Mouse (Mus musculus): ENCODE data around the gene Eefsec. TPM values are rescaled to one million over a fixed set of nuclear protein-coding genes. Genes with fewer than 3 reads are reported as not detected.

Gene Eefsec
- polyA plus RNA-seq, 1 experiment from 2014 or later, result 15.3 TPM

DNA sequence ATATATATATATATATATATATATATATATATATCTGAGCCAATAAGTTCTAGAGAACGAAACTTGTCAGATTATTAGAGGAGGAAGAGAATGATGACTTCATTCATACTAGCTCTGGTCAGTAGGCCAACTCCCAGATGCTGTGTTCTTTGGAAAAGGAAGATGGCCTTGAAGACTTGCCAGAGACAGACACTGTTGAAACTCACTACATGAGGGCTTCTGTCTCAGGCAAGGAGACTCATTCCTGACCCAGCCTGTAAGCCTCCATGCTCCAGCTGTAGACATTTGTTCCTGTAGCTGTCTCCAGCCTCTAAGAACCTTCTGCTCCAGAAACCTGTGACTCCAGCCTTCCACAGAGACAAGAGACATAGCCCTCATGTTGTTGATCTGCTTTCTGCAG, 85.2 kb downstream of the Eefsec start:
- no peaks in the 10 kb centered on the region for H3K9me3 ChIP-seq (replicated peaks; ENCODE audit: control insufficient read depth, low read length)
- no peak overlapping the region for H3K4me2 ChIP-seq (ENCODE audit: low read depth, low read length)
- no peak overlapping the region for H3K4me3 ChIP-seq (ENCODE audit: low read depth, low read length)
- H3K36me3 ChIP-seq (ENCODE audit: control insufficient read depth, insufficient read depth), result no peaks in the 10 kb centered on the region
- no peaks in the 10 kb centered on the region for H3K4me1 ChIP-seq (ENCODE audit: control insufficient read depth, low read depth, low read length)
- no peak for ATAC-seq (ENCODE audit: low read depth)
- H3K9ac ChIP-seq (ENCODE audit: low read depth, low read length), result no peak overlapping the region
- no peaks in the 10 kb centered on the region for H3K27me3 ChIP-seq (ENCODE audit: control insufficient read depth, insufficient read depth, low read depth, low read length)
- no peak overlapping the region for H3K27ac ChIP-seq (ENCODE audit: low read length)
- WGBS (ENCODE audit: insufficient replicate concordance), result 69% methylated on average over 1 of the region's 1 CpGs

GRCm38 (mm10) chr6:88358210-88358609, 88.1 kb downstream of the Eefsec start:
- Histone ChIP-seq H3K9ac (ENCODE audit: low read depth, low read length) (no peak overlapping the region), H3K9me3 (replicated peaks; ENCODE audit: control insufficient read depth, low read length) (no peaks in the 10 kb centered on the region), H3K4me3 (ENCODE audit: low read depth, low read length) (no peak overlapping the region), H3K4me2 (ENCODE audit: low read depth, low read length) (no peak overlapping the region), H3K27me3 (ENCODE audit: control insufficient read depth, insufficient read depth, low read depth, low read length) (no peaks in the 10 kb centered on the region), H3K36me3 (ENCODE audit: control insufficient read depth, insufficient read depth) (no peaks in the 10 kb centered on the region), H3K27ac (ENCODE audit: low read length) (no peak overlapping the region), H3K4me1 (ENCODE audit: control insufficient read depth, low read depth, low read length) (no peaks in the 10 kb centered on the region)
- ATAC-seq (ENCODE audit: low read depth), result no peak

DNA sequence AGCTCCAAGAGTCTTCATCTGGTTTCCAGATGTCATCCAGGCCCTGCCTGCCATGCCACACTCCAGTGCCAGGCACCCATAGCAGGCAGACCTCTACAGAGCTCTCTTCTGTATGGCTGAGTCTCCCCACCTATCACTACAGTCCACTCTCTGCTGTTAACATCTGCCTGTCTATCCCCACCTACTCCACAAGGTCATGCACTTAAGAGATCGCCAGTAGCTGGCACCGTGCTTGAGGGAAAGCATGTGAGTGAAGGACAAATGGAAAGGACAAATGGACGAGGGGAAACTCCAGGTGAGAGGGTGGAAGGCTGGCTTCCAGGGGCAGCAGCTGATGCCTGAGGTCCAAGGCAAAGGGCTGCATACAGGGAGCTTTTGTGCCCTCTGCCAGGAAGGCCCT, 90.5 kb downstream of the Eefsec start:
- Histone ChIP-seq H3K4me1 (ENCODE audit: control insufficient read depth, low read depth, low read length) (no peaks in the 10 kb centered on the region), H3K4me2 (ENCODE audit: low read depth, low read length) (no peak overlapping the region), H3K36me3 (ENCODE audit: control insufficient read depth, insufficient read depth) (no peaks in the 10 kb centered on the region), H3K9me3 (replicated peaks; ENCODE audit: control insufficient read depth, low read length) (no peaks in the 10 kb centered on the region), H3K4me3 (ENCODE audit: low read depth, low read length) (no peak overlapping the region), H3K27ac (ENCODE audit: low read length) (no peak overlapping the region), H3K9ac (ENCODE audit: low read depth, low read length) (no peak overlapping the region), H3K27me3 (ENCODE audit: control insufficient read depth, insufficient read depth, low read depth, low read length) (no peaks in the 10 kb centered on the region)
- WGBS (ENCODE audit: insufficient replicate concordance), result 55% methylated on average over 3 of the region's 3 CpGs
- ATAC-seq (ENCODE audit: low read depth), result no peak

DNA sequence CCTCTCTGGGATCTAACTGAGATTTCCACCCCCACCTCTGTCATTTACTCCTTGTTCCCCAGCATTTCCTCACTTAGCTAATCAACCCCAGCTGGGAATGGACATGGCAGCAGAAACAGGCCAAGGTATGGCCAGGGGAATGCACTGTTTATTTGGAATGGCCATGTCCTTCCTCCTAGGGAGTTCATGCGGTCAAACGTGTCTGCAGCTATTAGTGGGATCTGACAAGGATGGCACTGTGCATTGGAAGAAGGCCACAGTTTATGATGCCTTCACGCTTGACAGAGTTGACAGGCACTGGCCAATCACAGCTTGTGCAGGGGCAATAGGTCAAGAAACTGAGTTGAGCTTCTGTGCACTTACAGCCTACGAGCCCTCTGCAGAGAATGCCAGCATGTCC, 93.8 kb downstream of the Eefsec start:
- Histone ChIP-seq H3K4me3 (ENCODE audit: low read depth, low read length) (no peak overlapping the region), H3K27me3 (ENCODE audit: control insufficient read depth, insufficient read depth, low read depth, low read length) (no peaks in the 10 kb centered on the region), H3K9ac (ENCODE audit: low read depth, low read length) (no peak overlapping the region), H3K4me1 (ENCODE audit: control insufficient read depth, low read depth, low read length) (no peaks in the 10 kb centered on the region), H3K4me2 (ENCODE audit: low read depth, low read length) (no peak overlapping the region), H3K36me3 (ENCODE audit: control insufficient read depth, insufficient read depth) (no peaks in the 10 kb centered on the region), H3K9me3 (replicated peaks; ENCODE audit: control insufficient read depth, low read length) (no peaks in the 10 kb centered on the region), H3K27ac (ENCODE audit: low read length) (no peak overlapping the region)
- ATAC-seq (ENCODE audit: low read depth), result no peak
- 69% methylated on average over 4 of the region's 4 CpGs for WGBS (ENCODE audit: insufficient replicate concordance)

DNA sequence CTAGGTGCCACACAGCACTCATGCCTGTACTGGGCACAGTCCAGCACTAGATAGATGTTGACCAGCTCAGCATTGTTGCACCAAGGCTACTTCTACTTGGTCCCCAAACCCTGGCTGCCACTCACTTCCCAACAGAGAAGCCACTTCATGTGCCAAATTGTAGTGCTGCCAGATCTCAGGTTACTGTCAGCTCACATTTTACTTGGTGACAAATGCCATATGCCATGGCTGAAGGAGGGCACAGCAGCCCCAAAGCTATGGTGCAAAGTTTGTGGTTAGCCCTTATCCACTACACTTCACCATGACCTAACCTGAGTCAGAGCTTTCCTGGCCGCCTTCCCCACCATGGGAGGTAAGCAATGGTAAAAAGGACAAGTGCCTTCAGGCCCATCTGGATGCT, 99.6 kb downstream of the Eefsec start:
- no peaks in the 10 kb centered on the region for H3K4me1 ChIP-seq (ENCODE audit: control insufficient read depth, low read depth, low read length)
- no peaks in the 10 kb centered on the region for H3K9me3 ChIP-seq (replicated peaks; ENCODE audit: control insufficient read depth, low read length)
- H3K4me3 ChIP-seq (ENCODE audit: low read depth, low read length), result no peak overlapping the region
- H3K4me2 ChIP-seq (ENCODE audit: low read depth, low read length), result no peak overlapping the region
- no peak overlapping the region for H3K27ac ChIP-seq (ENCODE audit: low read length)
- no peaks in the 10 kb centered on the region for H3K27me3 ChIP-seq (ENCODE audit: control insufficient read depth, insufficient read depth, low read depth, low read length)
- ATAC-seq (ENCODE audit: low read depth), result no peak
- 70% methylated on average over 1 of the region's 1 CpGs for WGBS (ENCODE audit: insufficient replicate concordance)
- H3K9ac ChIP-seq (ENCODE audit: low read depth, low read length), result no peak overlapping the region
- H3K36me3 ChIP-seq (ENCODE audit: control insufficient read depth, insufficient read depth), result no peaks in the 10 kb centered on the region

DNA sequence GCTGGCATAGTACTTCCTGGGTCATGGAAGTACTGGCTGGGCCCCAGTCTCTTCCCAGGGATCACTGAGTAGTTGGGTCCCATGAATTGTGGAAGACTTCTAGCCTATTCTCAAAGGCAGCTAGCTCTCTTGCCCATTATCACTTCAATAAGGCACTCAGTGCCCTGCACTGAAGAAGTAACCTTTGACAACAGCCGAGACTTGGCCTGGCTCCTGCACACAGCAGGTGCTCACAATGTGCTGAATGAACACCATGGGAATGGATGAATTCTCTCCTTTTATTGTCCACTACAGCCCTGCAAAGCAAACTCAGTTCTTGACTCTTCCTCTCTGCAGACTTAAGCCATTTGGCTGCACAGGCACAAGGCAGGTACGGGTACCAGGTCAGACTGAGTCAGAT, 101.0 kb downstream of the Eefsec start:
- Histone ChIP-seq H3K27ac (ENCODE audit: low read length) (no peak overlapping the region), H3K4me3 (ENCODE audit: low read depth, low read length) (no peak overlapping the region), H3K9ac (ENCODE audit: low read depth, low read length) (no peak overlapping the region), H3K4me2 (ENCODE audit: low read depth, low read length) (no peak overlapping the region), H3K4me1 (ENCODE audit: control insufficient read depth, low read depth, low read length) (no peaks in the 10 kb centered on the region), H3K27me3 (ENCODE audit: control insufficient read depth, insufficient read depth, low read depth, low read length) (no peaks in the 10 kb centered on the region), H3K9me3 (replicated peaks; ENCODE audit: control insufficient read depth, low read length) (no peaks in the 10 kb centered on the region), H3K36me3 (ENCODE audit: control insufficient read depth, insufficient read depth) (no peaks in the 10 kb centered on the region)
- no peak for ATAC-seq (ENCODE audit: low read depth)
- 65% methylated on average over 2 of the region's 2 CpGs for WGBS (ENCODE audit: insufficient replicate concordance)

DNA sequence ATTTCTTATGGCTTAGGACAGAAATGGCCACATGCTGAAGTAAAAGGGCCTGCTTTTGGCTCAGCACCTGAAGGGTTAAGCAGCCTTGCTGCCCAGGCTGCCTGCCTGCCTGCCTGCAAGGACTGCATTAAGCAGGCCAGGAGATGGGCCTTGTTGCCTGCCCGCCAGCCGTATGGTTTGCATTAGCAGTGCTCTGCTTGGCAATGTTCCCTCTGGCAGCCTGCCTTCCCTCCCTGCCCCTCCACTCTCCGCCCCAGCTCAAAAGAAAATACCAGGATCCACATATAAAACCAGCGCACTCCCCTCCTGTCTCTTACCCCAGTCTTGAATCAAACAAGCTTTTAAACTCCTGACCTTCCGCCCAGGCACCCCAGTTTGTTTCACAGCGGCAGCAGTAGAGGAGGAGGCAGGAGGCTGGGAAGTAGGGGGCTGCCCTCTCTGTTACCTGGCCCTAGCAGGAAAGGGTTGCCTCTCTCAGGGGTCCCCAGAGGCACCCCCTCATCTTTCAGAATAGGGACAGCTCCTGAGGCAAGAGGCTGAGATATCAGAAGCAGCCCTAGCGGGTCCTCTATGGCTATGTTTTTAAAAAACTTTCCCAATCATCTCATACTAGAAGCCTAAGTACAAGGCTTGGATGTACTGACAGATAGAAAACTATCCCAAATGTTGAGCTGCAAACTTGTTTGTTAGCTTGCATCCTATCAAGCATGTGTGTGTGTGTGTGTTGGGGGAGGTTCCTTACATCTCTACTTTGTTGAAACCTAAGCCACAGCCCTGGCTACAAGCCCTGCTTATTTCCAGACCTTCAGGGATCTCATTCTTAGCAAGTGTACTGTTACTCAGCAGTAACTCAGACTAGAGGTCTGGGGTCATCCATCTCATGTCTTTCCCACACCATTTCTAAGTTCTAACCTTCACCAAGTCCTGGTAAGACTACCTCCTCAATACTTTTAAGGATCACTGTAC, 102.6 kb downstream of the Eefsec start:
- H3K9me3 ChIP-seq (replicated peaks; ENCODE audit: control insufficient read depth, low read length), result no peaks in the 10 kb centered on the region
- H3K4me2 ChIP-seq (ENCODE audit: low read depth, low read length), result no peak overlapping the region
- H3K27ac ChIP-seq (ENCODE audit: low read length), result no peak overlapping the region
- no peak for ATAC-seq (ENCODE audit: low read depth)
- no peaks in the 10 kb centered on the region for H3K36me3 ChIP-seq (ENCODE audit: control insufficient read depth, insufficient read depth)
- WGBS (ENCODE audit: insufficient replicate concordance), result 75% methylated on average over 7 of the region's 7 CpGs
- no peak overlapping the region for H3K9ac ChIP-seq (ENCODE audit: low read depth, low read length)
- H3K4me3 ChIP-seq (ENCODE audit: low read depth, low read length), result no peak overlapping the region
- H3K4me1 ChIP-seq (ENCODE audit: control insufficient read depth, low read depth, low read length), result no peaks in the 10 kb centered on the region
- H3K27me3 ChIP-seq (ENCODE audit: control insufficient read depth, insufficient read depth, low read depth, low read length), result no peaks in the 10 kb centered on the region

GRCm38 (mm10) chr6:88342965-88343364, 103.4 kb downstream of the Eefsec start:
- Histone ChIP-seq H3K4me3 (ENCODE audit: low read depth, low read length) (no peak overlapping the region), H3K27me3 (ENCODE audit: control insufficient read depth, insufficient read depth, low read depth, low read length) (no peaks in the 10 kb centered on the region), H3K27ac (ENCODE audit: low read length) (no peak overlapping the region), H3K9ac (ENCODE audit: low read depth, low read length) (no peak overlapping the region), H3K36me3 (ENCODE audit: control insufficient read depth, insufficient read depth) (no peaks in the 10 kb centered on the region), H3K9me3 (replicated peaks; ENCODE audit: control insufficient read depth, low read length) (no peaks in the 10 kb centered on the region), H3K4me1 (ENCODE audit: control insufficient read depth, low read depth, low read length) (no peaks in the 10 kb centered on the region), H3K4me2 (ENCODE audit: low read depth, low read length) (no peak overlapping the region)
- no peak for ATAC-seq (ENCODE audit: low read depth)
- 71% methylated on average over 3 of the region's 3 CpGs for WGBS (ENCODE audit: insufficient replicate concordance)

DNA sequence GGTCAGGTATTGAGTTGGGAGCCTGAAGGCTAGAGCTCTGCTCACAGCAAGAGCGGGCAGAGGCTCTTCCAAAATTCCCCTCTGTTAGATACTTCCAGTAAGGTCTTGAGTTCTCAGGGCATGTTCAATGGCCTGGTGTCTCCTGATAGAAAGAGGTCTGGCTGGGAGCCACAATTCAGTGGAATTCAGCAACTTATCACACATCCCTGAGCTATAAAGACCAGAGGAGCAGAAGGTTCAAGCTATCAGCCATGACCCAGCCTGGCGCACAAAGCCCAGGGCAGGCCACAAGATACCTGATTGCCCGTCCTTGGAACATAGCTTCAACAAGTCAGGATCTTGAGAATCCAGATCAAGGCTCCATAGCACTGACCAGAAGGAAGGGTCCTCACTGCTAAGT, 105.2 kb downstream of the Eefsec start:
- Histone ChIP-seq H3K9ac (ENCODE audit: low read depth, low read length) (no peak overlapping the region), H3K9me3 (replicated peaks; ENCODE audit: control insufficient read depth, low read length) (no peaks in the 10 kb centered on the region), H3K4me1 (ENCODE audit: control insufficient read depth, low read depth, low read length) (no peaks in the 10 kb centered on the region), H3K36me3 (ENCODE audit: control insufficient read depth, insufficient read depth) (no peaks in the 10 kb centered on the region), H3K4me2 (ENCODE audit: low read depth, low read length) (no peak overlapping the region), H3K27ac (ENCODE audit: low read length) (no peak overlapping the region), H3K4me3 (ENCODE audit: low read depth, low read length) (no peak overlapping the region), H3K27me3 (ENCODE audit: control insufficient read depth, insufficient read depth, low read depth, low read length) (no peaks in the 10 kb centered on the region)
- ATAC-seq (ENCODE audit: low read depth), result no peak
- WGBS (ENCODE audit: insufficient replicate concordance), result 65% methylated on average over 3 of the region's 3 CpGs

All from liver, embryonic 16.5 days (tissue).